Mouse (Mus musculus) ES-E14 (cell line): ENCODE measurements around the gene F10.

Experiments
- CHD2 ChIP-seq: IDR thresholded peaks from 2 replicates; pipeline ENCODE4 v1.6.1; 2014; ENCODE audit warnings: mild to moderate bottlenecking, low read depth, low read length, inconsistent platforms
- HCFC1 ChIP-seq: IDR thresholded peaks from 2 replicates; pipeline ENCODE4 v1.6.1; 2012; ENCODE audit warnings: low read length, inconsistent platforms, borderline replicate concordance; ENCODE audit not compliant: insufficient read depth
- MAFK ChIP-seq: IDR thresholded peaks from 2 replicates; pipeline ENCODE4 v1.6.1; 2014; ENCODE audit warnings: mild to moderate bottlenecking, low read depth, low read length, inconsistent platforms; ENCODE audit not compliant: insufficient read depth
- ZC3H11A ChIP-seq: IDR thresholded peaks from 2 replicates; pipeline ENCODE4 v1.6.1; 2012; ENCODE audit warnings: low read depth, mild to moderate bottlenecking, inconsistent platforms, low read length, borderline replicate concordance
- ZNF384 ChIP-seq: IDR thresholded peaks from 2 replicates; pipeline ENCODE4 v1.6.1; 2012; ENCODE audit warnings: low read depth, low read length, inconsistent platforms

- TF ChIP-seq MAFK: no peak
- TF ChIP-seq CHD2: no peak
- no peak for TF ChIP-seq HCFC1
- no peak for TF ChIP-seq ZC3H11A
- TF ChIP-seq ZNF384: no peak
These were observed 1.9 kb downstream of the F10 start for GRCm38 (mm10) chr8:13039054-13039453.
